Mouse (Mus musculus) liver, adult 2 months (tissue): ENCODE results near the gene Pcbp4.
A peak's percentile ranks its signal among the peaks of the same experiment; 100 is the strongest.

Source experiments
- CTCF ChIP-seq: fragments of 200-500 bp; IDR thresholded peaks from 2 replicates; pipeline ENCODE4 v1.5.1; 2011; ENCODE audit warnings: low read depth, low read length, control low read depth
- POLR2A ChIP-seq: fragments of 200-500 bp; IDR thresholded peaks from 2 replicates; pipeline ENCODE4 v1.6.1; 2011; ENCODE audit warnings: low read length, control low read depth; ENCODE audit not compliant: insufficient read depth; ENCODE audit errors: extremely low read depth

- TF ChIP-seq POLR2A: peak; percentile 53; the same call in 1 of the 2 replicates
- TF ChIP-seq CTCF: peak; percentile 70
Observed at GRCm38 (mm10) chr9:106447348-106447747, 5.7 kb upstream of the Pcbp4 start, which contains the start of the genes Abhd14b and Abhd14a.
